Mouse (Mus musculus): ENCODE results near the gene Dpf1. TPM values are rescaled to one million over a fixed set of nuclear protein-coding genes. Genes with fewer than 3 reads are reported as not detected.

The Dpf1 gene
- polyA plus RNA-seq, 1 experiment from 2014 or later = 167 TPM

DNA sequence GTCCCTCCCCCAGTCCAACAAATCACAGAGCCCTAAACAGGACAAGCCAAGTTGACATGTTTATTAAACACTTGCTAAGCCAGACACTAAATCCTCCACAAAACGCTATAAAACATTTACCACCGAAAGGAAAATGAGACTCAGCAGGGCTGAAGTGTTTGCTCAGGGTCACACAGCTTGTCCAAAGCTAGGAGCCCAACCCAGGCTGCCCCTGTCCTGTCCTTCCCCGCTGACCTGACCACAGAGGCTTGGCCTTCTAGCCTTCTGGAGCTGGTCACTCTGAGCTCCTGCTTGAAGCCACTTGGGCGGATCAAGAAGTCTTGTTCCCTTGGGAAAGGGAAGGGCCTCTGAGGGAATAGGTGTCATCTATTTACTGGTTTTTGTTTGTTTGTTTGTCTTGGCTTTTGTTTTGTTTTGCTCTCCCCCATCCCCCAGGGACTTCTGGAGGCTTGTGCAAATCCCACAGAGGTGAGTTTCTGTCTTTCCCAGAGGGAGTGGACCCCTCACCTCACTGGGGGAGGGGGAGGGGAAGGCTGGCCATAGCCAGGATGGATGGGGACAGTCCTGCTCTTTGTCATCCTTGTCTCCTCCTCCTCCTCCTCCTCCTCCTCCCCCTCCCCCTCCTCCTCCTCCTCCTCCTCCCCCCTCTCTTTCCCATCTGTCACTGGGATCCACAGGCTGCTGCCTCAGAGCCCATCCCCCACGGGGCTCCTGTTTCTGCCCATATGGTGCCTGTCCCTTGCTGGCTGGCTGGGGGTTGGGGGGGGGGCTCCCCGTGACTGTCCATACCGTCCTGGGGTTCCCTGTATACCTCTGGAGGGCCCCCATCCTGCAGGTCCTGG, 11.9 kb upstream of the Dpf1 start:
- no peak overlapping the region for H3K4me3 ChIP-seq (ENCODE audit: low read depth, low read length)
- peak; percentile 61 for ATAC-seq
- peak overlapping the region; percentile 33; the same call in 1 of the 2 replicates for H3K4me2 ChIP-seq (ENCODE audit: low read length)
- H3K4me1 ChIP-seq (ENCODE audit: control insufficient read depth, insufficient read depth, low read length) = peaks cover 28% of the 10 kb centered on the region; the same call in 1 of the 2 replicates
- H3K9ac ChIP-seq (ENCODE audit: low read length) = peak overlapping the region; percentile 22; the same call in 1 of the 2 replicates
- peak; percentile 76 for DNase-seq (ENCODE audit: low spot score)
- H3K27me3 ChIP-seq (replicated peaks; ENCODE audit: control insufficient read depth, insufficient read depth, low read length) = no peaks in the 10 kb centered on the region
- WGBS = 25% methylated on average over 7 of the region's 7 CpGs
- H3K9me3 ChIP-seq (replicated peaks; ENCODE audit: control insufficient read depth, low read length) = no peaks in the 10 kb centered on the region
- H3K36me3 ChIP-seq (ENCODE audit: control insufficient read depth, insufficient read depth, low read length) = no peaks in the 10 kb centered on the region
- H3K27ac ChIP-seq (ENCODE audit: low read depth, low read length) = peak overlapping the region; percentile 88

GRCm38 (mm10) chr7:29292458-29293098, 11.2 kb upstream of the Dpf1 start:
- Histone ChIP-seq H3K36me3 (ENCODE audit: control insufficient read depth, insufficient read depth, low read length) (no peaks in the 10 kb centered on the region), H3K9ac (ENCODE audit: low read length) (peak overlapping the region; percentile 22; the same call in 1 of the 2 replicates), H3K4me2 (ENCODE audit: low read length) (peak overlapping the region; percentile 33; the same call in 1 of the 2 replicates), H3K4me1 (ENCODE audit: control insufficient read depth, insufficient read depth, low read length) (peaks cover 28% of the 10 kb centered on the region; the same call in 1 of the 2 replicates), H3K9me3 (replicated peaks; ENCODE audit: control insufficient read depth, low read length) (no peaks in the 10 kb centered on the region), H3K27me3 (replicated peaks; ENCODE audit: control insufficient read depth, insufficient read depth, low read length) (no peaks in the 10 kb centered on the region), H3K4me3 (ENCODE audit: low read depth, low read length) (no peak overlapping the region), H3K27ac (ENCODE audit: low read depth, low read length) (peak overlapping the region; percentile 88)
- DNase-seq (ENCODE audit: low spot score) (peak; percentile 69), ATAC-seq (peak; percentile 33)
- 37% methylated on average over 8 of the region's 8 CpGs for WGBS

DNA sequence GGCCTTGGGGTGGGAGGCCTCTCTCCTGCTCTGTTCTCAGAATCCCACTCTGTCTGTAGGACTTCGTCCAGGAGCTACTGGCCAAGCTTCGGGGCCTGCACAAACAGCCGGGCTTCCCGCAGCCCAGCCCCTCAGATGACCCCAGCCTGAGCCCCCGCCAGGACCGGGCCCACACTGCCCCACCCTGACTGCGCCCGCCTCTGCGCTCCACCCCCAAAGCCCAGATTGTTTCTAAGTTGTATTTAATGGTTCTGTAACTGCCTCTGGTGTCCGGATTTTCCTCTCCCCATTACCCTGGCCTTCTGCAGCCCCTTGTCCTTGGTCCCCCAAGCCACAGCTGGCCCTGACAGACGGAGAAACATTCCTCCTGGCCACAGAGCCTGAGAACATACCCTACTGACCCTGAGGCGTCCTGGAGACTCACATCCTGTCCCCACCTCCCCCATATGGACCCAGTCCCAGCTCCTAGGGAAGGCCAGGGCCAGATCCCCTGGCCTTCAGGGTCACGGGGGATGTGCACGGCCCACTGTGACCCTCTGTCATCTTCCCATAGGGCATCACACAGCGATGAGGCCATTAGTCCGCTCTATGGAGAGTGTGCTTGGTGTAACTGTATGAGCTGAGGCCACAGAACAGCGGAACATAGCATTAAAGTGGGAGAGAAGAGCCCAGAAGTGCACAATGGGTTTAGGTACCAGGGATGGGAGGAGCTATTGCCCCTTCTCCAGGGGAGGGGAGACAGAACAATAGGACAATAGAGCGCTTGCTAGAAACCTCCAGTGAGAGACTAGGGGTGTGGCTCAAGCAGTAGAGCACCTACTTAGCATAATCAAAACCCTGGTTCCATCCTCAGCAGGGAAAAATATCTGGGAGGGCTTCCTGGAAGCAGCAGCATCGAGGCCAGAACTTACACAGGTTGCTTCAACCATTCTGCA, 10.4 kb upstream of the Dpf1 start:
- no peak for ATAC-seq
- no peak overlapping the region for H3K4me3 ChIP-seq (ENCODE audit: low read depth, low read length)
- no peaks in the 10 kb centered on the region for H3K9me3 ChIP-seq (replicated peaks; ENCODE audit: control insufficient read depth, low read length)
- H3K4me2 ChIP-seq (ENCODE audit: low read length) = no peak overlapping the region
- DNase-seq (ENCODE audit: low spot score) = no peak
- 34% methylated on average over 19 of the region's 19 CpGs for WGBS
- H3K36me3 ChIP-seq (ENCODE audit: control insufficient read depth, insufficient read depth, low read length) = no peaks in the 10 kb centered on the region
- H3K9ac ChIP-seq (ENCODE audit: low read length) = no peak overlapping the region
- no peaks in the 10 kb centered on the region for H3K27me3 ChIP-seq (replicated peaks; ENCODE audit: control insufficient read depth, insufficient read depth, low read length)
- peak overlapping the region; percentile 88; the same call in 1 of the 2 replicates for H3K27ac ChIP-seq (ENCODE audit: low read depth, low read length)
- peaks cover 28% of the 10 kb centered on the region; the same call in 1 of the 2 replicates for H3K4me1 ChIP-seq (ENCODE audit: control insufficient read depth, insufficient read depth, low read length)

GRCm38 (mm10) chr7:29294111-29294761, 9.5 kb upstream of the Dpf1 start:
- DNase-seq (ENCODE audit: low spot score) = no peak
- Histone ChIP-seq H3K9me3 (replicated peaks; ENCODE audit: control insufficient read depth, low read length) (no peaks in the 10 kb centered on the region), H3K4me1 (ENCODE audit: control insufficient read depth, insufficient read depth, low read length) (peaks cover 27% of the 10 kb centered on the region; the same call in 1 of the 2 replicates), H3K4me2 (ENCODE audit: low read length) (no peak overlapping the region), H3K9ac (ENCODE audit: low read length) (0 out of 2 replicates have a peak overlapping the region, but pooled peaks have one; percentile 30), H3K27me3 (replicated peaks; ENCODE audit: control insufficient read depth, insufficient read depth, low read length) (no peaks in the 10 kb centered on the region), H3K27ac (ENCODE audit: low read depth, low read length) (no peak overlapping the region), H3K4me3 (ENCODE audit: low read depth, low read length) (no peak overlapping the region), H3K36me3 (ENCODE audit: control insufficient read depth, insufficient read depth, low read length) (no peaks in the 10 kb centered on the region)
- WGBS = 69% methylated on average over 13 of the region's 13 CpGs
- no peak for ATAC-seq

DNA sequence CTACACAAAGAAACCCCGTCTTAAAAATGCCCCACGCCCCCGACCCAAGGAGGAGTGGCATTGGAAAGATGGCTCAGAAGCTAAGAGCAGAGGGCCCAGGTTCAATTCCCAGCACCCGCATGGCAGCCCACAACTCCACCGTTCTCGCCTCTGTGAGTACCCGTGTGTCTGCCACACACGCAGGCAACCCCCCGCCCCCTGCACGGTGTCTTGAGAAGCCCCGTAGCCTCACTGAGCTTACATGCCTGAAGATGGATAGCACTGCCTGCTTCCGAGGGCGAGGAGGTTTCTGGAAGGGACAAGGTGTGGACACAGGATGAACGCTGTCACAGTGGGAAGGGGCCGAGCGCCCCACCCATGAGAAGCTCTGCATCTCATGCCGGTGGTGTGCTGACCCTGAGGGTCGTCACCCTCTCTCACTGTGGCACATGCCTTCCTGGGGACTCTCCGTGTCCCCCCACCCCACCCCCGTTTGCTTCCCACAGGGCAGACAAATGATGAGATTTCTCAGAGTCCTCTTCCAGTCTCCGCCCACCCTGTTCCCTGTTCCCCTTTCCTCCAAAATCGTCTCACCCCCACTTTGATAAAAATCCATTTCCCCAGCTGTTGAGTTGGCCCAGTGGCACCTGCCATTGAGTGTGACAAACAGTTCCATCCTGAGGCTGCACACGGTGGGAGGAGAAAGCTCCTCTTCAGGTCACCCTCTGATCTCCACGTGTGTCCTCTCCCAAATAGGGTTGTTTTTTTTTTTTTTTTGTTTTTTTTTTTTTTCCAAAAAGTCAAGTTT, 7.7 kb upstream of the Dpf1 start:
- no peak overlapping the region for H3K27ac ChIP-seq (ENCODE audit: low read depth, low read length)
- no peaks in the 10 kb centered on the region for H3K27me3 ChIP-seq (replicated peaks; ENCODE audit: control insufficient read depth, insufficient read depth, low read length)
- ATAC-seq = no peak

GRCm38 (mm10) chr7:29296998-29297397, 6.8 kb upstream of the Dpf1 start:
- ATAC-seq = 0 out of 2 replicates have a peak, but pooled peaks have one; percentile 10
- H3K4me1 ChIP-seq (ENCODE audit: control insufficient read depth, insufficient read depth, low read length) = peaks cover 19% of the 10 kb centered on the region; the same call in 1 of the 2 replicates
- 13% methylated on average over 10 of the region's 10 CpGs for WGBS
- H3K36me3 ChIP-seq (ENCODE audit: control insufficient read depth, insufficient read depth, low read length) = no peaks in the 10 kb centered on the region
- no peaks in the 10 kb centered on the region for H3K9me3 ChIP-seq (replicated peaks; ENCODE audit: control insufficient read depth, low read length)
- no peak overlapping the region for H3K27ac ChIP-seq (ENCODE audit: low read depth, low read length)
- no peaks in the 10 kb centered on the region for H3K27me3 ChIP-seq (replicated peaks; ENCODE audit: control insufficient read depth, insufficient read depth, low read length)
- H3K4me2 ChIP-seq (ENCODE audit: low read length) = no peak overlapping the region
- no peak overlapping the region for H3K4me3 ChIP-seq (ENCODE audit: low read depth, low read length)
- DNase-seq (ENCODE audit: low spot score) = peak; percentile 90
- H3K9ac ChIP-seq (ENCODE audit: low read length) = no peak overlapping the region

More for the DNA sequence above, 7.7 kb upstream of the Dpf1 start:
- H3K4me2 ChIP-seq (ENCODE audit: low read length) = no peak overlapping the region
- H3K9me3 ChIP-seq (replicated peaks; ENCODE audit: control insufficient read depth, low read length) = no peaks in the 10 kb centered on the region
- H3K4me3 ChIP-seq (ENCODE audit: low read depth, low read length) = no peak overlapping the region
- H3K4me1 ChIP-seq (ENCODE audit: control insufficient read depth, insufficient read depth, low read length) = peaks cover 23% of the 10 kb centered on the region; the same call in 1 of the 2 replicates
- no peaks in the 10 kb centered on the region for H3K36me3 ChIP-seq (ENCODE audit: control insufficient read depth, insufficient read depth, low read length)
- WGBS = 84% methylated on average over 24 of the region's 24 CpGs
- H3K9ac ChIP-seq (ENCODE audit: low read length) = no peak overlapping the region
- no peak for DNase-seq (ENCODE audit: low spot score)

GRCm38 (mm10) chr7:29301127-29301566, 2.6 kb upstream of the Dpf1 start:
- Histone ChIP-seq H3K9me3 (replicated peaks; ENCODE audit: control insufficient read depth, low read length) (no peaks in the 10 kb centered on the region), H3K27me3 (replicated peaks; ENCODE audit: control insufficient read depth, insufficient read depth, low read length) (no peaks in the 10 kb centered on the region), H3K4me2 (ENCODE audit: low read length) (peak overlapping the region; percentile 30), H3K4me1 (ENCODE audit: control insufficient read depth, insufficient read depth, low read length) (peaks cover 13% of the 10 kb centered on the region), H3K36me3 (ENCODE audit: control insufficient read depth, insufficient read depth, low read length) (no peaks in the 10 kb centered on the region), H3K27ac (ENCODE audit: low read depth, low read length) (no peak overlapping the region), H3K9ac (ENCODE audit: low read length) (peak overlapping the region; percentile 46; the same call in 1 of the 2 replicates), H3K4me3 (ENCODE audit: low read depth, low read length) (no peak overlapping the region)
- ATAC-seq = no peak; the same call in 1 of the 2 replicates
- 1% methylated on average over 7 of the region's 7 CpGs for WGBS
- peak; percentile 89 for DNase-seq (ENCODE audit: low spot score)

Measured in forebrain, embryonic 14.5 days (tissue).